Mouse (Mus musculus): ENCODE measurements around the gene Dab2ip.

Gene Dab2ip

DNA sequence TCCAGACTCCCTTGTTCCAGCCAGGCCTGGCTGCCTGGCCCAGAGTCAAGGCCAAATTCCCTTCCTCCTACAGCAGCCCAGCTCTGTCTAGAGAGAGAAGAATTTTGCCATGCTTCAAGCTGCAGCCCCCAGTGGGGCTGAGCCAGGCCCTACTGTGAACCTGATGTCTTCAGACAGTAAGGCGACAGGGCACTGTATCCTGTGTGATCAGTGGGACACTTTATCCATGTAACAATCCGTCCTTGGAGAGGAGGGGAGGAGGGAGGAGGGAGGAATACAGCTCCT is 1.4 kb downstream of the Dab2ip start:
- DNase-seq = no peak

DNA sequence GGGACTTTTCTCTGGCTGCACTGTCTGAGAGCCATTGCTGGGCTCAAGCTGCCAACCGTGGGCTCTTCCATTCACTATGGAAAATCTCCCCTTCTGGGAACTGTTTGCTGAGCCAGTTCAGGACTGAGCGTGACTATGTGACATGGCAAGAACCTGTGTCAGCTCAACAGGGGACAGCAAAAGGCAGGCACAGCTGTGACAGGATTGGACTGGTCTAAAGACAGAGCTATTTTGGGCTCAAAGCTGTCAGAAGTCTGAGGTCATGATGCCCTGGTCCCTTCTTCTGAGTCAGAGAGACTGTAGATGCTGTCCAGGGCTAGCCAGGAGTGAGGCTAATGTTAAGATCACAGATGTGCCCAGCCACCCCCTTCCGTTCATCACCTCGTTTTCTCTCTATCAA is 5.7 kb downstream of the Dab2ip start:
- DNase-seq = no peak

DNA sequence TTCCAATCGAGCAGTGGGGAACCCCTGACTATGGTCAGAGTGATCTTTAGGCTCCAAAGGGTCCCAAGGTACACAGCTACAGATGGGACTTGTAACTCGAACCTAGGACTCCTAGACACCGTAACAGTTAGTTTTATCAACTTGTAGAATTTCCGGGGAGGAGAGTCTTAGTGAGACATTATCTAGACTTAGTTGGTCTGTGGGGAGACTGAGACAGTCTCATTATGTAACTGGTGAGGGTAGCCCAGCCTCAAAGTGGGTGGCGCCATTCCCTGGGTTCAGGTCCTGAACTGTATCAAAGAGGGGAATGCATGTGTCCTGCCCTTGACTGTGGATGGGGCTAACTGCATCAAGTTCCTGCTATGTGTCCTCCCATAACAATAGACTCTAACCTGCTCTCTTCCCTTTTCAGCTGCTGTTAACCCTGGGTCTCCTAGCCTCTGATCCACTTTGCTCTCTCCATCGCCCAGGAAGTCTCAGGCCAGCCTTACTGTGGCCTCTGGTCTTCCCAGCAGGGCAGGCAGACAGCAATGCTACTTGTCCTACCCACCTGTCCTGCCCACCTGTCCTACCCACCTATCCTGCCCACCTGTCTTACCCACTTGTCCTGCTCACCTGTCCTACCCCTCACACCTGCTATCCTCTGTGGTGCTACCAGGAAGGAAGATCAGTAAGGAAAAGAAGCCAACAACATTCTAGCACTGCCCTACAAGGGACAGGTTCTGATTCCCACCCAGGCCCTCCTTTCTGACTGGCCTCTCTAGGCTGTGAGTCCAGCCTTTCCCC is 7.2 kb downstream of the Dab2ip start:
- no peak for DNase-seq

DNA sequence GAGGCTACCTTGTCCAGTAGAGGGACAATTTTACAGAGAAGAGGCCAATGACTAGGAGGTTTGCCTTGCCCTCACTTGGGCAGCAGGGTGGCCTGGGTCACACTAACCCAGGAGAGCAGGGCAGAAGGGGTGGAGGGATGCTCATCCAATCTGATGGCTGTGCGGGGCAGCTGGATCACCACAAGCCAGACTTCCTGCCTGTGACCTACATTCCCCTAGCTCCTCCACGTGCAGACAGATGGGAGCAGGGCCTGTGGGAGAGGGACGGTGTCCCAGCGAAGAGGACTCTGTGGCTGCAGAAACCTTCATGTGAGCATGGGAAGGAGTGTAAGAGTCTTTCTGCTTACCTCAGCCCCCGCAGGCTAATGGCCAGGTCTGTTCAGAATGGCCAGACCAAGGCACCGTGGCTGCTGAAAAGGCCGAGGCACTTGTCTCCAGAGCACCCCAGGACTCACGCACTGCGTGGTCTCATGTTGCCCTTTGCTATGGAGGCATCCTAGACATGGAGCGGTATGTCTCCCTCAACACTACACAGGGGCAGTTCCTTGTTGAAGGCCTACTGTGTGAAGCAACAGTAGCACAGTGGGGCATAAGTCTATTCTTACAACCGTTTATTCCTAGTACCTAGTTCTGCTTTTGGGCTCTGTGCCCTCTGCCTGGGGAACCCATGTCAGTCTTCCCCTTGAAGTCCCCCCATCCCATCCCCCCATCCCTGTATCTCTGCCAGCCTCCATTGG is 9.1 kb downstream of the Dab2ip start:
- DNase-seq = no peak

DNA sequence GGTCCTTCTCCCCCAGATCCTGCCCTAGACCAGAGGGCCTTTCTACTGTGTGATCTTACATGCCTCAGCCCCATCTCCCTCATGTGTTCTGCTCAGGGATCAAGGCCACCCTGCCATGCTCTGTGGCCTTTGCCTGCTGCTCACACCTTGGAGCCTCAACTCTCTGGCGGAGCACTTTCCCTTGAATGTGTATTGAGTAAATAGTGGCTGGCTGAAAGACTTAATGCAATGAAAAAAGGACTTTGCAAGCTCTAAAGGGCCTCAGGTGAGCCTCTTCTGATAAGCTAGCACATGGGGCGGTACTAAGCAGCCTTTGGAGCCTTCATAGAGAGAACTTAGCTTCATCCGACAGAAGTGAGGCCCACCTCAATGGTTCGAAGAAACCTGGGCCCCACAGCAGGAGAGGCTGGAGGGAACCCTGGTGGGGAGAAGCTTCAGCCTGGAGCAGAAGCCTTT is 9.7 kb downstream of the Dab2ip start:
- DNase-seq = no peak

DNA sequence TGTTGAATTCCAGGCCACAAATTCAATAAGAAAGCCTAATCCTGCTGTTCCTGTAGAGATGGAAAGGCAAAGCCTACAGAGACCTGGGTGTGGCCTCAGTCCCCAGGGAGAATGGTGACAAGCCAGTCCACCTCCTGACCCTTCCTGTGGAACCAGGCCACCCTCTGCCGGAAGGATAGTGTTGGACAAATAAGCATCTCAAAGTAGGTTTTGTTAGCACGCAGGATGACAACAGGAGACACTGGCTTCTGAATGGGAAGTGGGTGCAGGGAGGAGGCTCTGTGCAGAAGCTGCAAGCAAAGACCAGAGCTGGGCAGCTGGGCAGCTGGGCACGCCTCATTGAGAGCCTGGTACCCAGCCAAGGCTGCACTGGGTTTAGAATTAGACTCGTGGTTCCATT is 12.7 kb downstream of the Dab2ip start:
- DNase-seq = no peak

DNA sequence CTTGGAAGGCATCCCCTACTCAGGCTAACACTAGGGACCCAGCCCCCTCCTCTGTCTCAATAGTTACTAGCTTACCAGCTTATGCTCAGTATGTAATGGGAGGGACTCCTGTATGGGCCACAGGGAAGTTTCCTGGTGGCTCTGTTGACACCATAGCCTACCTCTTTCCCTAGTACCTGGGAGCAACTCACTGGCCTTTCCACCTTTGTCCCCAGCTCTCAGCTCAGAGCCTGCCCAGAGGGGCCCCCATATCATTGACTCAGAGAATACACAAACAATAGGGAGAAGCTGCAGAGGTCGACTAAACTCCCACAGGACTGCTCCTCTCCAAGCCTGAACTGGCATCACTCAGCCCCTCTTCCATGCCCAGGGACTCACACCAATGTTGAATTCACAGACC is 16.6 kb downstream of the Dab2ip start:
- no peak for DNase-seq

DNA sequence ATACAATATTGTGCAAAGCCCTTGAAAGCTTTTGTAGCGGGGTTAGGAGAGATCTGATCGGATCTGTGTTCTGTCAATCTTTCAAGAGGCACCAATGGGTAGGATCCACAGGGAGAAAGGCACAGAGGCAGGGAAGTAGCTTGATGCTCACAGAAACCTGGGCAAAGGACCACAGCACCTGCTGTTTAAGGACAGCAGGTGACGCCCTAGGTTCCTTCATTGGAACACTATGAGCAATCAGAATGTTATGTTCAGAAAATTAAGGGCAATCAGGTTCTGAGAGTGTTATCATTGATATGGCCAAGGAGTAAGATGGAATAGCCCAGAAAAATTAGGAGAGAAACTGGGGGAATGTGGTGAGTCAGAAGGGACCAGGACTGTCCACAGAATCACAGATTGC is 18.6 kb downstream of the Dab2ip start:
- DNase-seq = no peak

DNA sequence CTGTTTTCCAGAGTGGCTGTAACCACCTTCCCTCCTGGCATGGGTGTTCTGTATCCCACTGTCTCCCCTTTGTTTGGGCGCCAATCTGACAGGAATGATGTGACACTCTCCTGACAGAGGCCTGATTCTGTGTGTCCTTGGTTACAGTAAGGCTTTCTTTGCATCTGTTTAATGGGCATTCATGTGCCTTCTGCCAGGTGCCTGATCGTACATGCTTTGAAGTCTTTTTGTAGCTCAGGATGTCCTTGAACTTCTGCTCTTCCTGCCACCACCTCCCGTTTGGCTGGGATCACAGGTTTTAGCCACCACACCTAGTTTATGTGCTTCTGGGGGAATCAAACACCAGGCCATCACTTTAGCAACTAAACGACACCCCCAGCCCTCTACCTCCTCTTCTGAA is 22.0 kb downstream of the Dab2ip start:
- DNase-seq = no peak

DNA sequence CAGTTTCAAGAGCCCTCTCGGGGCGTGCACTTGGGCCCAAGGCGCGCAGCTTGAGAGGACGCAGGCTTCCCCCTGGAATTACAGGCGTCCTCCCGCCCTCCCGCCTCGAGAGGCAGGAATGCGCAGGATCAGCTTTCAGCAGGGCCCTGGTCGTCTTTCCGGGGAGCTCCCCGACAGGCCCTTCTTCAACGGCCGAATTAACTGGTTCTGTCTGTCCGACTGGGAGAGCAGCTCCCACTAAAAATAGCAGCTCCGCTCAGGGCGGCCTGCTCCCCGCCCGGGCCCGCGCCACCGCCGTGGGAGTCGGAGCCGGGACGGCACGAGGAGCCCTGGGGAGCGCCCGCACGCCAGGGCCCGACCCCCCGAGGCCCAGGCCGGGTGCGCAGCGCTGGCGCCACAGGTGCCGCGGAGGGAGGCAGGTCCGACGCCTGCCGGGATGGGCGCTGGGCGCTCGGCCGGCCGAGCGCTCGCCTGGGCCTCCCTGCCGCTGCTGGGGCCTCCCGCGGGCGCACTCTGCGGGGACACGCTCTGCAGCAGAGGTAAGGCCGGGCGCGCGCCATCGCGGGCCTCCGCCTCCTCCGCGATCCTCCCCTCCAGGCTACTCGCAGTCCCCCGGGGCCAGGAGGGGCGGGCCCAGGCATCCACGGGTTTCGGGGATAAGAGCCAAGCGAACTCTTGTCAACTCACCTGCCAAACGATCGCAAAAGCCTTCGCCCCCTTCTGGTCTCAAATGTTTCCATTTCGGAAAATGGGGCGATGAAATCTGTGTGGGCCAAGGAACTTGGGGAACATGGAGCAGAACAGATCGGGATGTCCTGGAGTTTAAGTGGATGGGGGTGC is 23.7 kb downstream of the Dab2ip start:
- no peak for DNase-seq

DNA sequence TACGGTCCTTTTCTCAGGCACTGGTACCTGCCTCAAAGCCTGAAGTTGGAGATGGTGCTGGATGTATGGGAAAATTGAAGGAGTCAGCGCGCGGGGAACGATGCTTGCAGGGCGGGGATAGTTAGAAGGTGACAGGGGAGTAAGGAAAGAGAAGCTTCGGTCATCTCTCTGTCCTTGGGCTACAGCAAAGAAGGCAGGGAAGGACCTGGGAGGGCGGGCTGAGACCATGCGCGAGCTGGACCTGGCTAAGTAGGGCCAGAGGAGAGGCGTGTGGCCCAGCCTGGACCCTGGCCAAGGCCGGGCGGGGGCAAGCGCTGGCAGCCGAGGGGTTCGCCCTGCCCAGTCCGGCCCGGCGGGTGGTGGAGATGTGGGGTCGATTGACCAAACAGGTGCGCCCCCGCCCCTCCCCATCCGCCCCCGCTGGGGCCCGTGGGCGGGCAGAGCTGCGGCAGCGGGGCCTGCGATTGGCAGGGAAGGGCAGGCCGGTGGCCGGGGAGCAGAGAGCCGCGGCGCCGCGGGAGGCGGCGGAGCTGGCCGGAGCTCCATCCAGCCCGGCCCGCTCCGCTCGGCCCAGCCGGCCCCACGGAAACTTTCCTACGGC is 24.4 kb downstream of the Dab2ip start:
- DNase-seq = peak; percentile 43

DNA sequence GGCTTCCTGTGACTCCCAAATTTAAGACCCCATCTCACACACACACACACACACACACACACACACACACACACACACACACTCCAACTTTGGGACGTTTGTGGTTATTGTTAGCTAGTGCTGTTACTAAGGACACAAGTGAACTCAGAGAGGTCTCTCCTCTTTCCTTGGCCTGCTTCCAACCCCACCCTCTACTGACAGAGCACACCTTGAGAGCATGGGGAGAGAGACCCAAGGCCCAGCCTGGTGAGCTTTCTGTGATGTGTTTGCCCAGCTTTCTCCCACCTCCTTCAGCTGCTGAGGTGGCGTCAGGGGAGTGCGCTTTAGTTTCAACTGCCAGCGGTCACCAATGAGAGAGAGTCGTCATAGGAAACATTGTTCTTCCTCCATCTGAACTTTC is 25.3 kb downstream of the Dab2ip start:
- no peak for DNase-seq

DNA sequence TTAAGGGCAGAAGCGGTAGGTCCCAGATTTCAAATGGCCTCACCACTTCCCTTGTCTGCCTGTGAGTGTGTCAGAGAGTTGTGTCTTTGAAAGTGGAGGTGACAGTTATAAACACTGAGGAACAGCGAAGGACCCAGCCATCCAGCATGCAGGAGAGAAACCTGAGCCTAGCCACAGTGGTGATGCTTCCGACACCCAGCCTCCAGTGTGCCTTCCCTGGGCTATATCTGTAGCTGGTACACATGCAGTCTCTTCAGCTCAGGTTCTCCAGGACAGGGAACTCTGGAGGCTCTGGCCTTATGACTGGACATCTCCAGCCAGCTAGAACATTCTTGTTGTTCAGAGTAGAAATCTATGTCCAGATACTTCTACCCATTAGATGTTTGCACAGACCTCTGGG is 25.9 kb downstream of the Dab2ip start:
- no peak for DNase-seq

DNA sequence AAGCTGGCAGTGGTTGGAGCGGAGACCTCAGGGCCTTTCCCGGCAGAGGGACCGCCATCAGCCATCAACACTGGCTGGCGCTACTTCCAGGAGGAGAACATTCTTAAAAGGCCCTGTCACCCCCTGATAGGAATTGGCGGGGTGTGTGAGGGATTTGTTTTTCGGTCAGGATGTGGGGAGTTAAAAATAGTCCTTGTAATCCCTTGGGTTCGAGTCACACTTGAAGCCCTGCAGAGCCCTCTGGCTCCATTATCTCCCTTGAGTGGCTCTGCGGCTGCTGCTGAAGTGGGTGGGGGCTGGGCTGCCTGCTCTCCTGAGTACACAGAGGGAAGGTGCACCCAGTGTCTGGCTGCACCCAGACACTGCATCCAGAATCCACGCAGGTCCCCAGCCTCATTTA is 30.3 kb downstream of the Dab2ip start:
- DNase-seq = no peak

DNA sequence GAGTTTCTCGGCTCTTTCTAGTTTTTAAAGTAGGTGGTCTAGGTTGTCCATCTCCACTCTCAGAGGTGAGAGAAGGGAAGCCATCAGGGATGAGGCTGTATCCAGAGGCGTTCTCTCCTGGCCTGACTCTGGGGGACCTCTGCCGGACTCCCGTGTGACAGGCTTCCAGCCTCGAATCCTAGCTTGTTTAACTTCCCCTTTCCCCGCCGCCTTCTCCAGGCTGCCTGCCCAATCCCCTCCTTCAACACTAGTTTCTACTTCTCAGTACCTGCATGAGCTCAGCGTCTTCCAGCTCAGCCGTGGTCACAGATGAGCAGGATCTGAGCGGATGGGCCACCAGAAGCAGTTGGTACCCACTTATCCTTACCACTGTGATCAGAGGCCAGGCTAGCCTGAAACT is 31.3 kb downstream of the Dab2ip start:
- no peak for DNase-seq

DNA sequence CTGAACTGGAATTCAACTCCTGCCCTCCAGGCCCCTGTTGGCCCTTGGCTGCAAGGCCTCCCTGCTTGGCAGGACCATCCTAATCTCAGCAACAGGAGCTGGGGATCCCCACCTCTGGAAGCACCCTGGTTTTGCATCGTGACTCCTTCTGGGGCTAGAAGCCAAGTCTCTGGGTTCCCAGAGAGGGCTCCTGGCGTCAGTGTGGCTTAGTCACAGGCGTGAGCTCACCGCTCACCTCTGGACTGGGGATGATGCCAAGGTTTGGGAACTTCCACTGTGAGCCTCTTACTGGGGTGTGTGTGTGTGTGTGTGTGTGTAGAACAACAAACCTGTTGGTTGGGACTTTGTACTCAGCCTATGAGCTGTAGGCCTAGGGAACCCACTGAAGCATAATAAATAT is 31.7 kb downstream of the Dab2ip start:
- no peak for DNase-seq

DNA sequence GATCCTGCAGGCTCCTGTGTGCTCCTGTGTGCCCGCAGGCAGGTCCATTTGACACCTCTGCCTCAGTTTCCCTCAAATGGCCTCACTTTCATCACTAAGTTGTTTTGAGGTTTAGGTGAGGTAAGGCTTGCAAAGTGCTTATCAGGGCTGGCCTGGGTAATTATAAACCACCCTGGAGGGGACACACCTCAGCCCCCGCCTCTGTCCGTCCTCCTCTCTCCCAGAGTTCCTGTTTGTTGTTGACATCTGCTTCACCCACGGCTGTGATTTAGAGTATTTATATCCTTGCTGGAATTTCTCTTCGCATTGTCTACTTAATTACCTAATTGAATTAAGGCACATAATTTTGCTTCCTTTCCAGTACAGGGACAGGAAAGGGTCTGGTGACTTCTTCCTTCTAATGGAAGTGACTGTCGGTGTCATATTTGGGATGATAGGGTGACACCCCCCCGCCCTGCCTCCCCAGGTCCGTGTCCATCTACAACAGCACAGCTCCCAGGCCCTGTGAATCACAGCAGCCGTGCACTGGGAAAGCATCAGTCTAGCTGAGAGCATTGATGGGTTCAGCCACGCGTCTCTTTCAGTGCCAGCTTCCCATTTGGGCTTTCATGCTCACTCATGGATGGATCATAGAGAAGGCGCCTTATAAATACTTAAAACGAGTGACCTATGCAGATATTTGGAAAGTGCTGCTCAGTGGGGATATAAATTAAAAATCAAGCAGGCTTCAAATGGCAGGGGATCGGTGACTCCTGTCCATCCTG is 34.1 kb downstream of the Dab2ip start:
- DNase-seq = no peak

DNA sequence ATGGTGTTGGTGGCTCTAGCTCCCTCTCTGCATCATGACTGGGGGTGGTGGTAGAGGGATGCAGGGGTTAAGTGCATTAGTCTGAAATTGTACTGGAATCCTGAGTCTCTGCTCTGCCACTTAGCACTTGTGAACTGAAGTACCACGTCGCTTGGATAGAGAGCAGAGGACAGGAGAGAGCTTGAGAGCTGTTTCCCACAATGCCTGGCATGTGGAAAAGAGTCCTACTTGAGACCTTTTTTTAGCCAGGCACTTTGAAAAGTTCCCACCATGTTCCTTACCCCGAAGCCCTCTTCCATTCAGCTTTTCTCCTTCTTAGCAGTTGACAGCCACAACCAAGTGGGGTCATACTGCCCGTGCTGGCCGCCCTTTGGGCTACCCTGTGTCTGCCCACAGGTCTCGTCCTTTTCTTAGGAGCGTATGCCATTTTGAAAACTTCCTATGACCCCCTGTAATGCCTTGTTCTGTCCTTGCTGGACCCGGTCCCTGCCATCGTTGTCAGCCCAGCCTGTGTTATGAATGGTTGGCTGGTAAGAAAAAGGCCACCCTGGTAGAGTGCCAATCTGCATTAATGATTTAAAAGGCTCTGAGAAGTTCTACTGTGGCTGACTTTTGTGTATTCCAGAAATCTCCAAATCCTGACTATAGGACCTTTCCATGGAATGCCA is 34.8 kb downstream of the Dab2ip start:
- no peak for DNase-seq

DNA sequence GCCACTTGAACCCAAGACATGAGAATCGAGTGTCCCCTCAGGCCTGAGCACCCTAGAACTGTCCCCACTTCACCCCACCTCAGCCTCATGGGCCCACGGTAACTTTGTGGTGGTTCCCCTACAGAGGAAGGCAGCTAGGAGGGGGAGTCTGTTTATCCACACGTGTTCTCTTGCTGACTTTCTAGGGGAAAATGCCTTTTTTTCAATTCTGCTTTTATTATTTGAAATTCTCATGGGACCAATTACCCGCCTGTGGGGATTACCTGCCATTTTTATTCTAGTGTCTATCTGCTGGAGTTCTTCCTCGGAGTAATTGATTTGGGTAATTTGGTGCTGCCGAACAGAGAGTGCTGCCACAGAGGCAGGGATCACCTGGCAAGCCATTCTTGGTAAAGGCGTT is 35.8 kb downstream of the Dab2ip start:
- no peak for DNase-seq

DNA sequence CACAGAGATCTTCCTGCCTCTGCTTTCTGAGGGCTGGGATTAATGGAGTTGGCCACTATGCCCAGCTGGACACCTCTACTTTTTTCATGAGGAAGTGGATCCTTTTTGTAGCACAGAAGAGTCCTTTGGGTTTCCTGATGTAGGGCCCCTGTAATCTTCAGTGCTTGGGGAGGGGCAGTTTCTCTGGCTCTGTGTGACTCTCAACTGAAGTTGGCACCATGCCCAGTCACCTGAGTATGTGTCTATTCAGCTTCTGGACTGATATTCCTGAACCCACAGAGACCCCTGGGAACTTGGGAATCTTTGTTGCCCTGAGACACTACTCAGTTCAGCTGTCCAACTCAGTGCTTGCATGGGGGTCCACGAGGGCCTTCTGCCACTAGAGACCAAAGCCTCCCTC is 37.0 kb downstream of the Dab2ip start:
- no peak for DNase-seq

DNA sequence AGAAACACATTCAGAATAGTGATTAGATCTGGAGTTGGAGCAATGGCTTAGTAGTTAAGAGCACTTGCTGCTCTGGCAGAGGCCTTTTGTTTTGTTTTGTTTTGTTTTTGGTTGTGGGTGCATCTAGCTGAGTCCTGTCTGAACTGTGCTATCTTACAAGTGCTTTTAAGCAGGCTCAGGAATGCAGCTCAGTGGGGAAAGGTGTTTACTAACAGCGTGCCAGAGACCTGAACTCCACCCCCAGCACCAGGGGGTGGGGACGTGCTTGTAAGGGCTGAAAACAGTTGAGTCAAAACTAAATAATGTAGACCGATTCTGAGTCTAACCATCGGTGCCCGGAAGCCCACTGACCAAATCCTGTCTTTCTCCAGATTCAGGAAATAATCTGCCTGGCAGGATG is 37.7 kb downstream of the Dab2ip start:
- no peak for DNase-seq

DNA sequence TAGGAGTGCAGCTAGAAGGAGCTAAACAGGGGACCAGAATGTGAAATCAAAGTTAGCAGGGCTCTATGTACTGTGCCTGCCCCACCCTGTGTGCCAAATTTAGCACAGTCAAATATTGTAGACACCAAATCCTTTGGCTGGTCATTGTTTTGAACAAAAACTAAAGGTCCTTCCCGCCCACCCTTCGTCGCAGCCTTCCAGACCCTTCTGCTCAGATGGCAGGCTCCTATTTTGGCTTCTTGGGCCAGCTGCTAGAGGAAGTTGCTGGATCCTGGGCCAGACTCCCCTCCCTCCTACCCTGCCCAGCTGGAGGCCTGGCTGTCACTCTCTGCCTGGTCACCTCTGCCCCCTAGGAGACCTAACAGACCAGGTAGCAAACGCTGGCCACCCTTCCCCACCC is 38.7 kb downstream of the Dab2ip start:
- no peak for DNase-seq
